Mouse (Mus musculus) stomach, embryonic 14.5 days (tissue): ENCODE measurements around the gene Cyp2w1. TPM values are rescaled to one million over a fixed set of nuclear protein-coding genes. Genes with fewer than 3 reads are reported as not detected.
"Not testable (repeated sequence)": the region's sequence is repeated elsewhere in the genome, so short reads cannot be mapped to it uniquely, and the experiment has no call there.

Source experiments
- ATAC-seq: fragments of 200-750 bp; cut with Nextera tagmentation; 2 replicates; pipeline ENCODE4 v1.8.0; 2017; ENCODE audit warnings: low read depth, moderate TSS enrichment; ENCODE audit not compliant: insufficient number of reproducible peaks, insufficient read depth, low FRiP score
- H3K27ac ChIP-seq: fragments of 300-500 bp; sonication (generic); 2 replicates; pipeline ENCODE4 v1.5.1; 2014; ENCODE audit warnings: mild to moderate bottlenecking, low read length, moderate library complexity, mixed read lengths
- H3K27me3 ChIP-seq: fragments of 300-500 bp; sonication (generic); 2 replicates; pipeline ENCODE4 v1.6.1; 2014; ENCODE audit warnings: low read length, control low read depth, mixed read lengths; ENCODE audit not compliant: control insufficient read depth, insufficient read depth
- H3K36me3 ChIP-seq: fragments of 300-500 bp; sonication (generic); 2 replicates; pipeline ENCODE4 v1.6.1; 2014; ENCODE audit warnings: mild to moderate bottlenecking, control low read depth, low read length, moderate library complexity, mixed read lengths; ENCODE audit not compliant: control insufficient read depth, insufficient read depth
- H3K4me1 ChIP-seq: fragments of 300-500 bp; sonication (generic); 2 replicates; pipeline ENCODE4 v1.6.1; 2014; ENCODE audit warnings: low read length, control low read depth, mixed read lengths; ENCODE audit not compliant: control insufficient read depth, insufficient read depth
- H3K4me2 ChIP-seq: fragments of 300-500 bp; sonication (generic); replicated peaks from 2 replicates; pipeline ENCODE4 v1.6.1; 2014; ENCODE audit warnings: low read depth, low read length, control low read depth
- H3K4me3 ChIP-seq: fragments of 300-500 bp; sonication (generic); 2 replicates; pipeline ENCODE4 v1.5.1; 2014; ENCODE audit warnings: low read depth, low read length, control low read depth
- H3K9ac ChIP-seq: fragments of 300-500 bp; sonication (generic); replicated peaks from 2 replicates; pipeline ENCODE4 v1.6.1; 2014; ENCODE audit warnings: low read depth, mild to moderate bottlenecking, control low read depth, low read length, moderate library complexity, mixed read lengths
- H3K9me3 ChIP-seq: fragments of 300-500 bp; sonication (generic); 2 replicates; pipeline ENCODE4 v1.6.1; 2016; ENCODE audit warnings: low read depth, low read length, control low read depth; ENCODE audit not compliant: control insufficient read depth
- WGBS: fragments of 180-500 bp; shearing (Covaris S2); extraction: QIAGEN DNeasy Blood & Tissue Kit; methylation state at CpG from one replicate; pipeline ENCODE4 v1.1.7; 2014; 5-methylcytosine and 5-hydroxymethylcytosine counted together
- polyA plus RNA-seq: library from polyadenylated mRNA; unstranded; fragments of >200 nt; fragmentation: Nextera tagmentation; extraction: Ambion mirVana; gene quantifications from 2 replicates; pipeline ENCODE4 v1.2.1, GENCODE M21; 2014

The Cyp2w1 gene
- polyA plus RNA-seq, 1 experiment from 2014 or later: 6.8 TPM

DNA sequence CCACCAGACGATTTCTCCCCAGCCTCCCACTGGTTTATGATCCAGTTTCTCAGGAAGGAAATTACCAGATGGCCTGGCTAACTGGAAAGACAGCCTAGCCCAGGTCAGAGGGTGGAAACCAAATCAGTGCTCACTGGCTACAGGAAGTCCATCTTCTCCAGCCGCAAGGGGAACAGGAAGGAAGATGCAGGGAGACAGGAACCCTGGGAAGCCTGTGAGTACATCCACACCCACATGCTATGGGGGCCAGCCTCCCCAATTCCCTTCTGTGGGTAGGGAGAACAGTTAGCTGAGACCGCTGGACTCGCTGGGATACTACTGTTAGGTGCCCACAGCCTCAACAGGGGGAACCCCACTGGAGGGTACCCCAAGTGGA lies 35.8 kb downstream of the Cyp2w1 start:
- Histone ChIP-seq H3K27me3 (no peaks in the 10 kb centered on the region), H3K4me3 (no peak overlapping the region), H3K9me3 (no peaks in the 10 kb centered on the region), H3K27ac (peak overlapping the region; percentile 55; the same call in 1 of the 2 replicates), H3K4me2 (no peak overlapping the region), H3K9ac (no peak overlapping the region; the same call in 1 of the 2 replicates), H3K4me1 (peaks cover 24% of the 10 kb centered on the region), H3K36me3 (no peaks in the 10 kb centered on the region)
- WGBS: 67% methylated on average over 4 of the region's 4 CpGs
- no peak for ATAC-seq

- no peak for ATAC-seq
Measured at GRCm38 (mm10) chr5:139388694-139389675, 36.6 kb downstream of the Cyp2w1 start.

DNA sequence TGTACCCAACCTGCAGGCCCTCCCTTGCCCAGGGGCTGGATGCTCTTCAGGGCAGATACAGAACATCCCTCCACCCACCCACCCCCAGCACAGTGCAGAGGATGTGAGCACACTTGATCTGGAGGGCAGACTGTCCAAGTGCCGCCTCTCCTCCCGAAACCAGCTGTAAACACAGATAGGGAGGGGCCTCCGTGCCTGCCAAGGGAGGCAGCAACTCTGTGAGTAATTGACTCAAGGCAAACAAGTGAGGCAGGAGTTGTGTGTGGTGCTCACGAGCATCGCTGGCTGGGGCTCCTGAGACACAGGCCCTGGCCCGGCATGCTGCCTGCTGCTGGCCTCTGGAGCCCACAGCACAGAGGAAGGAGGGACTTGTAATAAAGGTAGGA lies 37.3 kb downstream of the Cyp2w1 start:
- Histone ChIP-seq H3K27ac (peak overlapping the region; percentile 23), H3K9me3 (no peaks in the 10 kb centered on the region), H3K36me3 (no peaks in the 10 kb centered on the region), H3K27me3 (no peaks in the 10 kb centered on the region), H3K4me1 (peaks cover 21% of the 10 kb centered on the region), H3K9ac (no peak overlapping the region), H3K4me3 (no peak overlapping the region), H3K4me2 (no peak overlapping the region)
- WGBS: 3% methylated on average over 6 of the region's 6 CpGs
- peak; percentile 83 for ATAC-seq

More at GRCm38 (mm10) chr5:139388694-139389675, 36.6 kb downstream of the Cyp2w1 start:
- Histone ChIP-seq H3K4me1 (peaks cover 24% of the 10 kb centered on the region), H3K4me3 (no peak overlapping the region), H3K4me2 (no peak overlapping the region), H3K9me3 (no peaks in the 10 kb centered on the region), H3K9ac (no peak overlapping the region; the same call in 1 of the 2 replicates), H3K27me3 (no peaks in the 10 kb centered on the region), H3K27ac (peak overlapping the region; percentile 55; the same call in 1 of the 2 replicates), H3K36me3 (no peaks in the 10 kb centered on the region)
- WGBS: 62% methylated on average over 17 of the region's 17 CpGs

- ATAC-seq, H3K4me3 ChIP-seq, H3K4me2 ChIP-seq, H3K27me3 ChIP-seq, H3K36me3 ChIP-seq, H3K9ac ChIP-seq, H3K9me3 ChIP-seq, H3K27ac ChIP-seq: not testable (repeated sequence)
- WGBS: 72% methylated on average over 5 of the region's 5 CpGs
- peaks cover 19% of the 10 kb centered on the region for H3K4me1 ChIP-seq
Measured at GRCm38 (mm10) chr5:139390324-139391119, 38.1 kb downstream of the Cyp2w1 start.

DNA sequence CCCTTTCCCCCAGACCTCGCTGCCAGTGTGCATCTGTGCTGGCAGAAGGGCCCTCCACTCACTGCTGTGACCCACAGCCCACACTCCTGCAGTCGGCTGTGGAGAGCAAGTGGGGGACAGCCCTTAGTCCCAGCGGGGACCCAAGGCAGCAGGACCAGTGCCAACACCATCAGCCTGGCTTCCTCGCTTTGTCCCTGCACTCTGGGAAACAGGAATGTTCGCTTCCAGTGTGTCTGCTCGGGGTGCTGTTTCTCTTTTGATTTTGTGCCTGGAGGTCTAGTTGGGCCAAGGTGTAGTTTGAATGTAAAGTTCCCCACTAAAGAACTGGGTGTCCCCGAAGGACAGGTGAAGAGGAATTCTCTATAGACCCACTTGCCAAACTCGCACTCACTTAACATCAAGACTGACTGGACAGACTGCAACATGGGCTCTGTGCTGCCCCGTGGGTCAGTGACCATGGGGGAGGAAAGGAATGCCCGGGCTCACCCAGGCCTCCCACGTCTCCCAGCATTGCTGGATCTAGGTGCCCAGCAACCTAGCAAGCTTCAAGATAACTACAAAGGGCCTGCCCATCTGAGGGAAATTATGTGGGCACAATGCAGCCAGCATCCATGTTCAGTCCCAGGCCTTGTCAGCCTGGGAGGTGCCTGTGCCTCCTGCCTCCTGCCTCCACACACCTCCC lies 39.0 kb downstream of the Cyp2w1 start:
- Histone ChIP-seq H3K4me3 (no peak overlapping the region), H3K36me3 (no peaks in the 10 kb centered on the region), H3K9me3 (no peaks in the 10 kb centered on the region), H3K9ac (no peak overlapping the region), H3K4me2 (no peak overlapping the region), H3K4me1 (peaks cover 19% of the 10 kb centered on the region), H3K27ac (no peak overlapping the region), H3K27me3 (no peaks in the 10 kb centered on the region)
- ATAC-seq: no peak
- 82% methylated on average over 11 of the region's 11 CpGs for WGBS

DNA sequence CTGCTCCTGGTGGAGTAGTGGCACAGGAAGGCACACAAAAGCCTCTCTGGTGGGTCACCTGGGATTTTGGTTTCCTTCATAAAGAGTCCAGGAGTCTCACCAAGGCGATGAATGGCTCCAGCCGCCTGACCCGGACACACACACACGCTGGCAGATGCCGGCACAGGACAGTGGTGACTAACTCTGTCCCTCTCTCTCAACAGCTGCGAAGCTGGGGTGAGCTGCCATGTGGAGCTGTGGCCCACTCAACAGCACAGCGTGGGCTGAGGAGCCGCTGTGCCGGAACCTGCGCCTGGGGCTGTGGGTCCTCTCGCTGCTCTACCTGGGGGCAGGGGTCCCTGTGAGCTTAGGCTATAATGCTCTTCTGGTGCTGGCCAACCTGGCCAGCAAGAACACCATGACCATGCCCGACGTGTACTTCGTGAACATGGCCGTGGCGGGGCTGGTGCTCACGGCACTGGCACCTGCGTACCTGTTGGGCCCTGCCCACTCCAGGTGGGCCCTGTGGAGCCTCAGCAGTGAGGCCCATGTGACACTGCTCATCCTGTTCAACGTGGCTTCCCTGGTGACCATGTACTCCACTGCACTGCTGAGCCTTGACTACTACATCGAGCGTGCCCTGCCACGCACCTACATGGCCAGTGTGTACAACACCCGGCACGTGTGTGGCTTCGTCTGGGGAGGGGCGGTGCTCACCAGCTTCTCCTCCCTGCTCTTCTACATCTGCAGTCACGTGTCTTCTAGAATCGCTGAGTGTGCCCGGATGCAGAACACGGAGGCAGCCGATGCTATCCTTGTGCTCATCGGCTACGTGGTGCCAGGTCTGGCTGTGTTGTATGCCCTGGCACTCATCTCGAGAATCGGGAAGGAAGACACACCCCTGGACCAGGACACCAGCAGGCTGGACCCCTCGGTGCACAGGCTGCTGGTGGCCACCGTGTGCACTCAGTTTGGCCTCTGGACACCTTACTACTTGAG lies 40.1 kb downstream of the Cyp2w1 start:
- Histone ChIP-seq H3K4me2 (no peak overlapping the region), H3K27me3 (no peaks in the 10 kb centered on the region), H3K4me1 (peaks cover 19% of the 10 kb centered on the region), H3K9ac (no peak overlapping the region), H3K36me3 (no peaks in the 10 kb centered on the region), H3K4me3 (no peak overlapping the region), H3K27ac (no peak overlapping the region), H3K9me3 (no peaks in the 10 kb centered on the region)
- WGBS: 92% methylated on average over 37 of the region's 37 CpGs
- ATAC-seq: no peak

DNA sequence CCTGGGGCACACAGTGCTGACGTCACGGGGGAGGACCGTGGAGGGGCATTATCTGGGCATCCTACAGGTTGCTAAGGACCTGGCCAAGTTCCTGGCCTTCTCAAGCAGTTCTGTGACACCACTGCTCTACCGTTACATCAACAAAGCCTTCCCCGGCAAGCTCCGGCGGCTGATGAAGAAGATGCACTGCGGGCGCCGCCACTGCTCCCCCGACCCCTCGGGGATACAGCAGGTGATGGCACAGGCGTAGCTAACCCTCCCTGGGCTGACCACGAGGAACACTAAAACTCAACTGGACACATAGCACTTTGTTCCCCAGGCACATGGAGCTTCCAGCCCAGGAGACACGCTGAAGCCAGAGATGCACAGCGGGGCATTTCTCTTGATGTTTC lies 40.8 kb downstream of the Cyp2w1 start:
- 90% methylated on average over 16 of the region's 16 CpGs for whole genome bisulfite sequencing
- H3K36me3 ChIP-seq: no peaks in the 10 kb centered on the region
- no peak overlapping the region for H3K9ac ChIP-seq
- H3K27me3 ChIP-seq: no peaks in the 10 kb centered on the region
- no peak overlapping the region for H3K27ac ChIP-seq
- no peak overlapping the region for H3K4me2 ChIP-seq
- ATAC-seq: no peak
- H3K9me3 ChIP-seq: no peaks in the 10 kb centered on the region
- H3K4me3 ChIP-seq: no peak overlapping the region
- H3K4me1 ChIP-seq: peaks cover 18% of the 10 kb centered on the region
